Mouse (Mus musculus) thymus, postnatal 25 days (tissue): ENCODE measurements around the gene B3gnt2.

ENCODE experiments used
- DNase-seq: peaks from one replicate; pipeline ENCODE4 v3.0.0; 2022

B3gnt2 gene

DNA sequence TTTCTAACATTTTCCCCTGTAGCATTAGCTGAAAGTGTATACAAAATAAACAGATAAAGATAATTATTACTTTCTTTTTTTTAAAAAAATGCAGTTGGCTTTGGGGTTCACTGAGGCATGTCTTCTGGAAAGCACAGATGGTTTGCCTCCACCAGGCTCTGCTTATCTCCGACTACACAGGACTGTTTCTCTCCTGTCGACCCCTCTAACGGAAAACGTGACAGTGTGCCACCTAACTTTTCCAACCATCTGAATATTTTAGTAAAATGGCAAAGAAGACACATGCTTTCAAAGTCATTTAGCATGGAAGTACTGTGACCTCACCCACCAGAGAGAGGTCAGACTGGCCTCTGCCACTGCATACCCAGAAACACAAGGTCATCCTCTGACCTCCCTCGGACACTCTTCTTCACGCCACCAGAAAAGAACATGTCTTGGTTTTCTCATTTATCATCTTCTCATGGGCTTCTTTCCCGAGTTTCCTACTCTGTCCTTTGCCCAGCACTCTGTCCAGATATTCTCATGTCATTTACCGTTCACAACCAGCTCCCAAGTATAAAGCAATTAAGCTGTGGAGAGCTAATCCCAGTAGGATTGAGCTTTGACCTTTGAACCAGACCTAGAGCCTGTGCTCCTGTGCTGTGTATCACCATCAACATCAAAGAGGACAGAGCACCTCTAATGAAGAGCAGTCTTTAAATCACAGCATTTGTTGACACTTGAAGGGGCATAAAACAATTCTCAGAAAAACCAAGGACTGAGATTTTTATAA lies 13.6 kb downstream of the B3gnt2 start:
- no peak for DNase-seq

DNA sequence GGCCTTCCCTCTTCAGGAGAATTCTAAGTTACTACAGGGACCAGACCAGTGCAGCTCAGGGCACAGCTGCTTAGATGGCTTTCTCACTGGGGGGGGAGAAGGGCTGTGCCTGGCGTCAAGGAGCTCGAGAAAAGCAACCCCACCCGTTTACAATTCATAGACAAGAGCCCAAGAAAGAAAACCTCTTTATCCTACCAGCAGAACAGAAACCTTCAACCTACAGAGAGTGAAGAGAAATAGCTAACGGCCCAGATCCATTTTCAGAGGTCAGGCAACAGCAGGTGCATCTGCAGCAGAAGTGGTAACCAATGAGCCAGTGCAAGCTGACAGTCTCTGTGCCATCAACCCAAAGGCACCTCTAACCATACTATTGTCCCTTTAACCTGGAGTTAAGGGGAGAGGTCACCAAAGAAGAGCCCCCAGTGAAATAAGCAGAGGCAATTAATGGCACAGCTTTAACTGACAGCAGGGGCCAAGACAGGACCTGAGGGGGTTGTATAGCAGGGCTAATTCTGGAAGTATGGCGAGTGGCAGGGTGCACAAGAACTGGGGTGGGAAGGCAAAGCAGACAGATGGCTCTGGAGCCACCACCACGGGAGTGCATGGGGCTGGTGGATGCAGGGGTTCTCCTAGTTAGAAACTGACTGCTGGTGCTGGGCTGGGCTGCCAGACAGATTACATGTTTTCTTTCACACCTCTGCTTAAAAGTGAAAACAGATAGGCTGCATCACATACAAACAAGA lies 14.5 kb downstream of the B3gnt2 start:
- DNase-seq = peak; percentile 65

DNA sequence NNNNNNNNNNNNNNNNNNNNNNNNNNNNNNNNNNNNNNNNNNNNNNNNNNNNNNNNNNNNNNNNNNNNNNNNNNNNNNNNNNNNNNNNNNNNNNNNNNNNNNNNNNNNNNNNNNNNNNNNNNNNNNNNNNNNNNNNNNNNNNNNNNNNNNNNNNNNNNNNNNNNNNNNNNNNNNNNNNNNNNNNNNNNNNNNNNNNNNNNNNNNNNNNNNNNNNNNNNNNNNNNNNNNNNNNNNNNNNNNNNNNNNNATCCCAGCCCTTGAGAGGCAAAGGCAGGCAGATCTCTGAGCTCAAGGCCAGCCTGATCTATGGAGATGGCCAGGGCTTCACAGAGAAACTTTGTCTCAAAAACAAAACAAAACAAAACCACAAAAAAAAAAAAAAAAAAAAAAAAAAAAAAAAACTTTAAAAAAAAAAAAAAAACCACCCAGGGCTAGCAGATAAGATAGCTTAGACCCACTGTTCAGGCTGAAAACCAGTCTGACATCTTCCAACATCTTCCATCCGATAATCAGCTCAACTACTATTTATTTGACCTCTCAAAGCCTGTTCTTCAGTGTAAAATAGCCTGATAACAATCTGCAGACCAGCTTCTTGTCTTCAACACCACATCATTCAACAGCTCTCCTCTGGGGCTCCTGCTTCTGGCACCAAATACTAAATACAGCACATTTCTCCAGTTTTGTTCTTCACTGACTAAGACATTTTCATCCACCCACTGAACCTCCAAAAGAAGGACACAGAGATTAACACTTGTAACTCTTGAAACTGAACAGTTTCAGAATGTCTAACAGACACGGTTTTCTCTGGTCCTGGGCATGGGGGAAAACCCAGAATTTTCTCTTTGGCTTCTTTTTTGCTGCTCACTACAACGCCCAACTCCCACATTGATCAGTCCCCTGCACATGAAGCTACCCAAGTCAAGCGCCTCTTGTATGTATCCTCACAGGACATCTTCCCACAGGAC lies 15.7 kb downstream of the B3gnt2 start:
- peak; percentile 52 for DNase-seq

DNA sequence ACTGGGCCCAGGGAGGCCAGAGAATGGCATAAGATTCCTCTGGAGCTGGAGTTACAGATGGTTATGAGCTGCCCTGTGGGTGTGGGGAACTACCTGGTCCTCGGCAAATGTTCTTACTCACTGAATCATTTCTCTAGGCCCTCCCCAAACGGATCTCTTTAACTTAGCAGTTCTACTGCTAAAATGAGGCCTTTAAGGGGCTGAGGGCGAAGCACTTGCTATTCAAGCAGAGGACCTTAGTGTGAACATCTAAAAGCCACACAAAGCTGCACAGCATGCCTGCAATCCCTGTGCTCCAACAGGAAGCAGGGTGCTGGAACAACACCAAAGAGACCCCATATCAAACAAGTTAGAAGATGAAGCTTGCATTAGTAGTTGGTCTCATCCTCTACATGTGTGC lies 21.3 kb downstream of the B3gnt2 start:
- no peak for DNase-seq

DNA sequence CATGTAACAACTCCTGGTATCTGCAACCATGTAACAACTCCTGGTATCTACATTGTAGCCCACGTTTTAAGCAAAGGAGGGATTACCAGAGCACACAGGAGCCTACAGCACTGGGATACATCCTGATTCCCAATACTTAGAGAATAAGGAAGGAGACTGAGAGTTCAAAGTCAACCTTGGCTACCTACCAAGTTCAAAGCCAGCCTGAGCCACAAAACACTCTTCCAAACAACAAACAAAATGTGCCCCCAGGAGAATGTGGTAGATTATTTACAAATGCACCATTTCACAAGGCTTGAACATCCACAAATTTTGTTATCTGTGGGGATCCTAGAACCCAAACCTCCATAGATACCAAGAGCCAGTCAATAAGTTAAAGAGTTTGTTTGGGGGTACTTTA lies 22.4 kb downstream of the B3gnt2 start:
- no peak for DNase-seq

DNA sequence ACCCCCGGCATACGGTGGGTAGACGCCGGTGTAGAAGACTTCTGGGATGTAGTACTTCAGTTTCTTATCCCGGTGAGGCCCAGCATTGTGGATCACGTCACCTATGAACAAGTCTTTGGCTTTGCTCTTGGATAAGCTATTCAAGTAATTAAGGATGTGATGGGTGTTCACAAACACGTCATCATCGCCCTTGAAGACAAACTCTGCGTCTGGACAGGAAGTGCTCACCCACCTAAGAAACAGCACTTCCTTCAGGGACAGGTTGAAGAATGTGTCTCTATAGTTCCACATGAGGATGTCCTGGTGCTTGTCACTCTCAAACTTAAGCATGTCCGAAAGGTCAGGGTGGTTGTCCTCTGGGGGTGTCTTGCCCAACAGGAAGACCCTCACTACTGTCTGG lies 24.5 kb downstream of the B3gnt2 start:
- no peak for DNase-seq

DNA sequence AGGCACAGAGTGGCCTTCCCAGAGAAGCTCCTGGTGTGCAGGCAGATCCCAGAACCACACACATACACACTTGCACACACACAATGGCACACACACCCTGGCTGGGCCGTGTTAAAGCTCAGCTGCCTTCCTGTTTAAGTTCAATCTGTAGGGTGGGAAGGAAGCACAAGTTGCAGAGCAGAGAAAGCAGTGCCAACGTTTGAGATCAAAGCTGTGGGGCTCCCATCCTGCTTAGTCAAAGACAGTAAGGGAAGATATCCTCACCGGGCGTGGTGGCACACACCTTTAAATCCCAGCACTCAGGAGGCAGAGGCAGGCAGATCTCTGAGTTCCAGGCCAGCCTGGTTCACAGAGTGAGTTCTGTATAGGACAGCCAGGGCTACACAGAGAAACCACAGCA lies 28.2 kb downstream of the B3gnt2 start:
- DNase-seq = no peak

DNA sequence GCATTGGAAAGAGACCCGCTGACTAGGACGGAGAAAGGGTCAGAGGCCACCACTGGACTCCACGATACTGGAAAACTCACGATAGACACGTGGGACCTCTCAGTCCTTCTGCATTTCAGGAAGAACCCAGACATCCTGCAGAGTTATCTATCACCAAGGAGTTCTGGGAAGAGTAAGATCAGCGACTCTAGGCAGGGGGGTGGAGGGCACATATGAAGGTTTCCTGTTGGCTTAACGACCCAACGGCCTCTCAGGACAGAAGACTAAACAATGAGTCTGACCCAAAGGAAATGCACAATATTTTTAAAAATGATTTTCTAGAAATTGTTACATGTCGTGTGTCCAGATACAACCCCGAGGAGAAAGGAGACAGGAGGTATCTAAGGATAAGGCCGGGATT lies 28.8 kb downstream of the B3gnt2 start:
- no peak for DNase-seq

DNA sequence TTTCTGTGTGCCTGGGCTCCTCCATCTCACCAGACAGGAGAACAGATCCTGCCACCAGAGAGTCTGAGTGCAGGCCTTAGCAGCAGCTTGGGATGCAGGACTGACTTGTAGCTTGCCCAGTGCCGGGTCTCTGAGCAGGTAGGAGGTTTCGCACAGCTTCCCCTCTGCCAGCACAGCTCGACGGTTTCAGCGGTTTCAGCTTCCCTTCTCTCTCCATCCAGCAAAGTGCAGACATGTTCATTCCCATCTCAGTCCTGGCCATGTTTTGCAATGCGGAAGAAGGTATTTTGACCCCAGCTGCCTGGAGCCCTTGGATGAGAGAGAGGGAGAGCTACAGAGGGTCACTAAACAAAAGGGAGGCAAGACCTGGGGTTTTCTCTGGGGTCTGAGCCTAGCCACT lies 30.1 kb downstream of the B3gnt2 start:
- DNase-seq = no peak

DNA sequence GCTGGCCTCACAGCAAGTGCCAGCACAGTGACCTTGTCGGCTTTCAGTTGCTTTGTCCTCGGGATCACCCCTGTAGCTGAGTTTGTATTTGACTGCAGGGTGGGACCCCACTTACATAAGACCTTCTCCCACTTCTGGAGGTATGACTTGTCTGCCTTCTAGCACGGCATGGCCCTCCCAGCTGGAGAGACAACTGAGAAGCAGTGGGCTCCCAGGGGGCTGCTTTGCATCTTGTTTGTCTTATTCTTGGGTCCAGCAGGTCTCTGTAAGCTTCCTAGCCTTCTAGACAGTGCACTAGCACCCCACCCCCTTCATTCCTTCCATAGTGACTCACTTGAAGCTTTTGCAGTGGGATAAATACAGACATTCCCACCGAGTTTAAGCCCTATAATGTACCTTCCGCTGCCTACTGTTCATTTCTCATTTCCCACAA lies 30.6 kb downstream of the B3gnt2 start:
- DNase-seq = no peak

DNA sequence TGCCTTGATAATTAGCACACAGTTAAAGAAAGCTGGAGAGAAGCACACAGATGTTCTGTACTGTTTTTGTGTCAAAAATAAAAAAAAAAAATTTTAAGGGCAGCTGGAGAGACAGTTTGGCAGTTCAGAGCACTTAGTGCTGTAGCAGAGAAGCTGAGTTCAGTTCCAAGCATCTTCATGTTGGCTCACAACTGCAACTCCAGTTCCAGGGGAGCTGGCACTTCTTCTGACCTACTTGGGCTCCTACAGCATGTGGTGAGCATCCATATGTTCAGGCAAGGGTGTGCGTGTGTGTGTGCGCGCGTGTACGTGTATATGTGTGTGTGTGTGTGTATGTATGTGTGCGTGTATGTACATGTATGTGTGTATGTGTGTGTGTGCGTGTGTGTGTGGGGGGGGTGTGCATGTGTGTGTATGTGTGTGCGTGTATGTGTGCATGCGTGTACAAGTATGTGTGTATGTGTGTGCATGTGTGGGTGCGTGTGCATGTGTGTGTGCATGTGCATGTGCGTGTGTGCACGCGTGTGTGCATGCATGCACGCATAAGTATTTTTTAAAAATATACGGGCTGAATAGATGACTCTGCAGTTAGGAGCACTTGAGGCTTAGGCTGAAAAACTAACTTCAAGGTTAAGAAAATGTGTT lies 31.7 kb downstream of the B3gnt2 start:
- DNase-seq = no peak

DNA sequence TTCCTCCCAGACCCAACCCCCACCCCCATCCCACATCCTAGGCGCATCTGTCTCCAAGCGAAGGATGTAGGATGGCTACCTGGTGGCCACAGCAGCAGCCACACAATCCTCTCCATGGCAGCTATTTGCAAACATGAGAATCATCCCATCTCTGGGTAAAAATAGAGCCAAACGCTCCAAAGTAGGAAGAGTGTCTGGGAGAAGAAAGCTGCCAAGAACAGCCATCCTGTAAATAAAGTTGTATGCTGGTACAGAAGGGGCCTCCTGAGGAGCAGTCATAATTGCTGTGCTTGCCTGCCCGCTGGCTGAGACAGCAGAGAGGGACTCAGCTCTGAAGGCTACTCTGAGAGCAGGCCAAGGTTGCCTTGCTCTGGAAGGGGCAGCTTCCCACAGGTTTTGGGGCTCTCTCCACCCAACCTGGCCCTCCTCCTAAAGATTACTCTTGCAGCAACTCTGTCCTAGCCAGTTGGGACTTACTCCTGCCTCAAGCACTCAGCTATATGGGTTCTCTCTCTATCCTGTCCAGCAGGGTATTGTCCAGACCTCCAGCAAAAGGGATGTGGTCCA lies 33.2 kb downstream of the B3gnt2 start:
- DNase-seq = no peak

DNA sequence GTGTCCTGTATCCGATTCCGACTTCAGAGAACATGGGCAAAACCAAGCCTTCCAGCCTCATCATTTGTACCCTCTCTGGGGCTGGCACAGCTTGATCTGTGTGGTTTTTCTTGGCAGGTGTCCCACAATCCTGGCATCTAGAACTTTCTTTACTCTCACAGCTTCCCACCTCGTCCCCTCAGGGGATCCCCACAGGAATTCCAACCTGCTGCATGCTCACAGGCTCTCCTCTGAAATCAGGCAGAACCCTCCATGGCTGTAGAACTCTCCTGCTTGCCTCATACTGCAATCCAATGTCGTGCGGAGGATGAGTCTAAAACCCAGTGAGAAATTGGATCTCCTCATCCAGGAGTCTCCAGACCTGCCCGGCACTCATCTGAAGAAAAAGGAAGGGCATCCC lies 34.1 kb downstream of the B3gnt2 start:
- DNase-seq = no peak

DNA sequence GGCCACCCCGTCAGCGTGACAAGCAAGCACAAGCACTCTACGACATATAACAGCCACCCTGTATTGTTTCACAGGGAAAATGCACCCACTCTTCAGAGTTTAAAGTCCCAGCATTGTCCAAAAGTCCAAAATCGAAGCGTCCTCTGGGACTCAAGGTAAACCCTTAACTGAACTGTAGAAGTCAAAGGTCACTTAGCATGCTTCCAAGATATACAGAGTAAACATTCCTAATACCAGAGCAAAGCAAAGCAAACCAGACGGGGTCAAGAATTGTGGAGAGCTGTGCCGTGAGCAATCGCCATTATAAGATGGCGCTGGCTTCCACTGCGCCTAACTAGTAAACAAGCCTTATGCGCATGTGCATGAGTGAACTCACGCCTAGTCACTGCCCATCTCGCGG lies 34.7 kb downstream of the B3gnt2 start:
- no peak for DNase-seq

DNA sequence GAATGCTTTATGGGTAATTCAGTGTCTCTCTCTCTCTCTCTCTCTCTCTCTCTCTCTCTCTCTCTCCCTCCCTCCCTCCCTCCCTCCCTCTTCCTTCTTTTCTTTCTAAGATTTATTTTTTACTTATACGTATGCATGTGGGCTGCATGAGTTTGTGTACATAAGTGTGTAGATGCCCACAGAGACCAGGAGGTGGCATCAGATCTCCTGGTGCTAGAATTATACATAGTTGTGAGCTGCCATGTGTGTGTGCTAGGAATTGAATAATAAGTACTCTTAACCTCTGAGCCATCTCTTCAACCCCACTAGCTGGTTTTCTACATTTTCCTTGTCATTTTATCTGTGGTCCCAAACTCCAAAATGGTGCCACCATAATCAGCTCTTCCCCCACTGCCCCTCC lies 35.2 kb downstream of the B3gnt2 start:
- no peak for DNase-seq

DNA sequence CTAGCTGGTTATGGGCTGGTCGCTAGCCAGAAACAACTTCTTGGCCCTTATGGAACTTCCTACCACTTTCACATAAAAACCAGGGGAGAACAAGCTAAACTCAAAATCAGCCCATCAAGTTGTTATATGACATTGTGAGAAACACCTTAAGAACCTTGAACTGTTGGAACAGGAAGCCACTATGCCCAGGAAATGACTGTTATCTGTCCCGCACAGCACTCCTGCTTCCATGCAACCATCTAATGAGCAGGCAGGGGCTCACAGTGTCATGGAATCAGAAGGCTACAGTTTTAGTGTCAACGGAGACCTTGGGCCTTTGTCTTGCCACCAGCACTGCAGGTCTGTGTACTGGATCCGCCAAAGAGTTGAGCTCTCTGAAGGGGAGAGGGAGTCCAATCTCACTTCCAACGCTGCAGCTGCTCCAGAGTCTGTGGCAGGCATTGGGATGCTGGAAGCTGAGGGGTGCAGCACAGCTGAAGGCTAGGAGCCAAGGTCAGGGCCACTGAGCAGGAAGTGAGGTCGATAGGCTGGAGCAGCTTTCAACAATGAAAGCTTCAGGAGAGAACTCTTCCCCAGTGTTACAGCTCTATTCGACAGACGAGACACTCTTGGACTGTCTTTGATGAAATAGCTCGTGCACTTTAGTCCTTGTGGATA lies 36.6 kb downstream of the B3gnt2 start:
- DNase-seq = no peak

DNA sequence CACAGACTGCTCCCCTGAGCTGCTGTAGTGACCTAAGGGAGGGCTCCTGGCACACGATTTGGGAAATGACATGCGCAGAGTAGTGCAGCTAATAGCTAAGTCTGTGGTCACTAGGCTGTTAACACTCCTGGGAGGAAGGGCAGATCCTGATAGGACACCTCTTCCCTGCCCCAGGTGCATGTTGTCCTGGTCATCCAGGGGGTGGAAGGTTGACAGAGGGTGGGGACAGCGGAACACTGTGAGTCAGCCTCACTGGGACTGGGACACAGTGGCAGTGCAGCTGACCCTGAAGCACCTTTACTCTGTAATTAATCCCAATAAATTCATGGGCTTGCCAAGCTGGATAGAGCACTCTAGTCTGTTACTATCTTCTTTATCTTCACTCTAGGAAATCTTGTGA lies 39.5 kb downstream of the B3gnt2 start:
- DNase-seq = no peak

DNA sequence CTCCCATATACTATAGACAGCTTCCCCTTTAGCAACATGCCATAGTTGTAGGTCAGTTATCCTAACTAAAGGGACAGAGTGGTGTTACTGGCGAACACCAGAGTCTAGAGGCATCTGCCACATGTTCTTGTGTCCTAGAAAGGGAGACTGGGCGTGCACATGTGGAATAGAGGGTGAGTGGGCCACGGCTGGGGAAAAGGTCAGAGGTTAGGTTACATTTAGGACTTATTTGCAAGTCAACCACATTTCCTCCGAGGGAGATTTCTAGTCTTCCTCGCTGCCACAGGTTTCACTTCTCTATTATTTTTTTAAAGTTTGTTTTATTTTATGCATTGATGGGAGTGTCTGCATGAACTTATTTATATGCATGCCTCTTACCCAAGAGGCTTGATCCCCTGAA lies 42.4 kb downstream of the B3gnt2 start:
- DNase-seq = no peak

DNA sequence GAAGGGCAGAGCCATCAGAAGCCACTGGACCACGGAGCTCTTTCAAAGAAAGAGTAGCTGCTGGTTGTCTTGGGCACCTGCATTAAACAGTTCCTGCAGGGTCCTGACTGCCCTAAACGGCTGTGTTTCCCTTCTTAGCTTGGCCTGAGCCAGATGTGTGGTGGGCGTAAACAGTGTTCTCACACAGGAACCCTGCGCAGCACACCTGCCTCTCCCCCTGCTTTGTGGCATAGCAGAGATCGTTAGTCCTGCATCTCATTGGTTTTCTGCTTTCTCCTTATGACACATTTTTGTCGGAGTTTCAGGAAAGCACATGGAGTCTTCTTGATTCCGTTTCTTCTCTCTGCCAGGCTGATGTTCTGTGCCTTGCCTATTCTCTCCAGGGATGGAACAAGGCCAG lies 44.9 kb downstream of the B3gnt2 start:
- DNase-seq = peak; percentile 72

DNA sequence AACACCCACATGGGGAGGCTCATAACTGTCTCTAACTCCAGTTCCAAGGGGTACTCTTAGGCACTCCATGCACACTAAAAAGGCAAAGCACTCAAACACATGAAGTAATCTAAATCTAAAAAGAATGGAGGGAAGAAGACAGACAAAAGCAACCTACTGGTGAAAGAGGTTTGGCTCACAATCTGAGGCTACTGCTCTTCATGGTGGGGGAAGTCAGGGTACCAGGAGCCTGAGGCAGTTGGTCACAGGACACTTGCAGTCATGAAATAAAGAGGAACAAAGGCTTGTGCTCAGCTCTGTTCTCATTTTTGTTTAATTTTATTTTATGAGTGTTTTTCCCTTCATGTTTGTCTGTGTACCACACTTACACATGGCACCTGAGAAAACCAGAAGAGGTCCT lies 45.6 kb downstream of the B3gnt2 start:
- no peak for DNase-seq

DNA sequence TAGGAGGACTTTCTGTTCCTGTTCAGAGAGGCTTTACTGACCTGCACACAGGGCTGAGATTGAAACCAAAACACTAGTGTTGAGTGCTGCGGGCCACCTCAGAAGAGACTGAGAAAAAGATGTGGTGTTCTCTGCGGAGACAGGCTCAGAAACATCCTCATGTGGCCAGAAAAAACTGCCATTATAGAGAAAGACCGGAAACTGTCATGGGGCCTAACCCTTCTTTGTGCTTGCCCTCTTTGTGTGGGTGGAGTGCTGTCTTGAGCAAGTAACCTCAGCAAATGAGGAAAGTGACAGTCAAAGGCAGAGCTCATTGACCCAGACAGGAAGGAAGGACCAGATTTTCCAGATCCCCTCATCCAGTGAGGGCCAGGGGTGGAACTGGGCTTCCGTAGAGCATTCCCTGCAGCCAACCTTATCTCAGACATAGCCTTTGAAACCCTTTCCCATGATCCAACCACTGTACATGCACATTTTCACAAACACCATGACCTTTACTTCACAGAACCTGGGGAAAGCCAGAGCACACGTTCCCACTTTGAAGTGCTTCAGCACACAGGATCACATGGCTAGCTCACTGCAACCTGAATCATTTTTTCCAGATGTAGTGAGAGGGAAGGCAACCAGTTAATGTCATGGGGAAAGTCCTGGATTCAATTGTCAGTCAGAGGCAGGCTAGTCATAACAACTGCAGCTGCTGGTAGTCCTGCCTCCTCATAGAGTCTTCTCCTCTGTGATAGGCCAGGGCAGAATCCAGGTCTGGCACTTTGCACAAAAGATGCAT lies 46.6 kb downstream of the B3gnt2 start:
- peak; percentile 45 for DNase-seq
